Mouse (Mus musculus) brain, embryonic 14.5 days (tissue): Measurements from ENCODE around the gene Arhgap21. TPM values are rescaled to one million over a fixed set of nuclear protein-coding genes. Genes with fewer than 3 reads are reported as not detected.
A peak's percentile ranks its signal among the peaks of the same experiment; 100 is the strongest.

Experiments used
- DNase-seq: peaks from one replicate; pipeline ENCODE4 v3.0.0-alpha.2; 2011; ENCODE audit warnings: low read depth
- CTCF ChIP-seq: fragments of 200-500 bp; IDR thresholded peaks from 2 replicates; pipeline ENCODE4 v1.5.1; 2012; ENCODE audit warnings: inconsistent platforms, mild to moderate bottlenecking, moderate library complexity, borderline replicate concordance; ENCODE audit not compliant: insufficient read depth, insufficient read length; ENCODE audit errors: extremely low read depth
- POLR2A ChIP-seq: fragments of 200-500 bp; IDR thresholded peaks from 2 replicates; pipeline ENCODE4 v1.6.1; 2012; ENCODE audit warnings: mild to moderate bottlenecking, inconsistent platforms, borderline replicate concordance; ENCODE audit not compliant: poor library complexity, insufficient read depth, insufficient read length, severe bottlenecking; ENCODE audit errors: extremely low read depth
- polyA plus RNA-seq: library from polyadenylated mRNA; depleted of rRNA; stranded (reverse); fragments of >200 nt; gene quantifications from 2 replicates; pipeline ENCODE4 v1.2.3, GENCODE M21; 2012; rRNA removed

The Arhgap21 gene
- polyA plus RNA-seq, 1 experiment, result 107 TPM

GRCm38 (mm10) chr2:20860756-20861155, 107.9 kb downstream of the Arhgap21 start:
- TF ChIP-seq CTCF, result no peak
- no peak for TF ChIP-seq POLR2A
- DNase-seq, result no peak

GRCm38 (mm10) chr2:20849346-20849745, 119.3 kb downstream of the Arhgap21 start:
- TF ChIP-seq CTCF (no peak), POLR2A (no peak)

GRCm38 (mm10) chr2:20831608-20832406, 136.9 kb downstream of the Arhgap21 start:
- no peak for DNase-seq
- TF ChIP-seq POLR2A (no peak), CTCF (no peak)

More at GRCm38 (mm10) chr2:20849346-20849745, 119.3 kb downstream of the Arhgap21 start:
- DNase-seq, result no peak

GRCm38 (mm10) chr2:20830882-20831281, 137.8 kb downstream of the Arhgap21 start:
- no peak for DNase-seq
- no peak for TF ChIP-seq POLR2A
- no peak for TF ChIP-seq CTCF

- DNase-seq, result no peak
- TF ChIP-seq CTCF (no peak), POLR2A (no peak)
Observed at GRCm38 (mm10) chr2:20826258-20826657, 142.4 kb downstream of the Arhgap21 start.

- no peak for TF ChIP-seq POLR2A
- TF ChIP-seq CTCF, result no peak
- no peak for DNase-seq
Observed at GRCm38 (mm10) chr2:20818226-20818625, 150.5 kb downstream of the Arhgap21 start.

GRCm38 (mm10) chr2:20813986-20814385, 154.7 kb downstream of the Arhgap21 start:
- no peak for DNase-seq

GRCm38 (mm10) chr2:20811506-20811905, 157.2 kb downstream of the Arhgap21 start:
- TF ChIP-seq POLR2A, result no peak
- TF ChIP-seq CTCF, result no peak
- DNase-seq, result peak; percentile 38

More at GRCm38 (mm10) chr2:20813986-20814385, 154.7 kb downstream of the Arhgap21 start:
- TF ChIP-seq CTCF, result peak; percentile 34; the same call in 1 of the 2 replicates
- TF ChIP-seq POLR2A, result no peak

- TF ChIP-seq POLR2A (no peak), CTCF (no peak)
- DNase-seq, result no peak
Observed at GRCm38 (mm10) chr2:20801236-20801890, 167.3 kb downstream of the Arhgap21 start.

Other genes with a start within 250 kb of the Arhgap21 start
- gene Enkur, start 236.5 kb upstream of the Arhgap21 start, polyA plus RNA-seq, result 2.4 and 4.7 TPM in 2 replicates
- gene Thnsl1, start 236.8 kb upstream of the Arhgap21 start, polyA plus RNA-seq, result 15.4 and 15.7 TPM in 2 replicates